Mouse (Mus musculus) myocyte (in vitro differentiated cells): ENCODE measurements at regions not wholly inside any gene's neighbourhood (a gene's known extent, or its start where the extent isn't known, plus 50 kb on each side); places are given as distances from the start of the nearest gene placed in this dataset.

Source experiments
- CEBPB ChIP-seq: IDR thresholded peaks from 2 replicates; pipeline ENCODE4 v1.6.1; 2011; ENCODE audit warnings: mild to moderate bottlenecking, moderate library complexity; ENCODE audit not compliant: poor library complexity, insufficient read depth, severe bottlenecking
- E2F4 ChIP-seq: IDR thresholded peaks from one replicate; pipeline ENCODE4 v1.6.1; 2011; ENCODE audit warnings: mild to moderate bottlenecking, control low read depth, moderate library complexity; ENCODE audit not compliant: insufficient read depth
- MAX ChIP-seq: IDR thresholded peaks from one replicate; pipeline ENCODE4 v1.6.1; 2011; ENCODE audit warnings: low read depth, mild to moderate bottlenecking, control low read depth
- MYOD1 ChIP-seq, 3 experiments: IDR thresholded peaks; one replicate each; pipeline ENCODE4 v1.6.1; 2011; ENCODE audit warnings: control low read depth in 2 of 3, low read depth in 2 of 3, mild to moderate bottlenecking in 2 of 3, moderate library complexity in 1 of 3; ENCODE audit not compliant: insufficient read length in 2 of 3, control insufficient read depth in 1 of 3
- MYOG ChIP-seq, 3 experiments: IDR thresholded peaks; one replicate each; pipeline ENCODE4 v1.6.1; 2011; ENCODE audit warnings: control low read depth in 2 of 3, low read depth in 2 of 3, mild to moderate bottlenecking in 2 of 3; ENCODE audit not compliant: insufficient read length in 2 of 3, control insufficient read depth in 1 of 3, insufficient read depth in 1 of 3
- POLR2A ChIP-seq: IDR thresholded peaks from one replicate; pipeline ENCODE4 v1.6.1; 2011; ENCODE audit warnings: low read depth, mild to moderate bottlenecking, control low read depth, moderate library complexity; ENCODE audit not compliant: insufficient read length
- REST ChIP-seq: IDR thresholded peaks from one replicate; pipeline ENCODE4 v1.6.1; 2011; ENCODE audit warnings: mild to moderate bottlenecking, control low read depth, moderate library complexity; ENCODE audit not compliant: insufficient read depth, insufficient read length
- TCF12 ChIP-seq: IDR thresholded peaks from one replicate; pipeline ENCODE4 v1.6.1; 2011; ENCODE audit warnings: mild to moderate bottlenecking, control low read depth; ENCODE audit not compliant: poor library complexity, insufficient read depth, severe bottlenecking
- TCF3 ChIP-seq: IDR thresholded peaks from one replicate; pipeline ENCODE4 v1.6.1; 2011; ENCODE audit warnings: low read depth, control low read depth; ENCODE audit not compliant: insufficient read length
- USF1 ChIP-seq: IDR thresholded peaks from one replicate; pipeline ENCODE4 v1.6.1; 2011; ENCODE audit warnings: low read depth, mild to moderate bottlenecking, control low read depth, moderate library complexity

DNA sequence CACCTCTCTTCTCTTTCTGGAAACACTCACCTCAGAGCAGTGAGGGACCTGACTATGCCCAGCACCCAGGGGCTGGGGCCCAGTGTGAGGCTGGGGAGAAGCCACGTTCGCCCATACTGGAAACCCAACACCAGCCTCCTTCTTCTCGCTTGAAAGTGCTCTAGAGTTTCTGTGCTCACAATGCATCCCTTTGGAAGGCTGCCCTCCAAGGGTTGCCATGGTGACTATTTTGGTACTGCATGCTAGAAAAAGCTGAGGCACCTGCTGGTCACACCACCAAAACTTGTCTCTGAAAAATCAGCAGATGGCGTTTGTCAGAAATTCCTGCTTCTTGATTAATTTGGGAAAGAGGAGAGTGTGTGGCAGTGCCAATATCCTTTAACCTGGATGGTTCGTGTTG, 134.2 kb downstream of the Sec61b start:
- TF ChIP-seq TCF3 (no peak), POLR2A (no peak), CEBPB (no peak), E2F4 (no peak), MYOD1 (IDR thresholded peaks at IDR 0.05; ENCODE audit: control insufficient read depth in 1 of 3, insufficient read length in 2 of 3, low read depth in 2 of 3) (no peak), USF1 (no peak), TCF12 (no peak), REST (no peak), MAX (no peak), MYOG (IDR thresholded peaks at IDR 0.05; ENCODE audit: control insufficient read depth in 1 of 3, insufficient read depth in 1 of 3, insufficient read length in 2 of 3, low read depth in 2 of 3) (no peak)
